Mouse (Mus musculus) yolk sac, embryonic 10.5 days (tissue): Measurements from ENCODE around the gene Casp12.
"Not testable (repeated sequence)": the region's sequence is repeated elsewhere in the genome, so short reads cannot be mapped to it uniquely, and the experiment has no call there.

Experiments
- DNase-seq: peaks from one replicate; pipeline ENCODE4 v3.0.0-alpha.2; 2017; ENCODE audit warnings: low spot score

Gene Casp12

GRCm38 (mm10) chr9:5345291-5345898 is at the start of gene Casp12:
Casp12 (plus strand) TSS chr9:5345430.
- DNase-seq: no peak

DNA sequence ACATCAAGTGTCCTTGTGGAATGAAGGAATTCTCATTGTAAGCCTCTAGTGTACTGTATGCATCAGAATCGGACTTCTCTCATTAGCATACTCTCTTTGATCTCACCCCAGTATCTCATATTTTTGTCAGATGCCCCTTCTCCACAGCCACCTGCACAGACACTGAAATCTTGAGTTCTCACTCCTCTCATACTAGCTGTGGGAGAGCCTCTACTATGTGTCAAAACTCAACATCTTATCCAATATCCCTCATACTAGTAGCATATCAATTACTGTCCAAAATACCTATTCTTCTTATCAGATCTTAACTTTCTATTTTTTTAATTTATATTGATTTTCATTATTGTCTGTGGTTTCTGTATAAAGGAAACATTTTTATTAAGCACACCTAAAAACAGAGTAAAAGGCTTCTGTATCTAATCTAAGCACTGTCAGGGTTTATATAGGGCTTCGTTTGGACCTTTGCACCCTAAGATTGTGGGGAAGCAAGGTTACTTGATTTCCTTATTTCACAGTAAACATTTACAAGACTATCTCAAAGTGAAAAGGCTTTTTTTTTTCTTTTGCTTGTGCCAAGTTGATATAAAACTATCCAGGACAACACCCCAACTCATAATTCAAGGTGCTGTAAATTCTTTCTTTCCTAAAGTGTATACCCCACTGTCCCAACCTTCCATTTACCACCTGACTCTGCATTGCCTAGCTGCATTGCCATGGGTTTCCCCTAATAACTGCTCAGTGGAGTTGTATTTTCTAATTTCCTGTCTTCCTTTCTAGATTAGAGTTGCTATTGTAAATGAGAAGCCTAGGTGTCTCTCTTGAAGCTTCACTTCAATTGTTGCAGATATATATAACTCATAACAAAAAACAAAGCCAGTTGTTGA is 48.6 kb upstream of the Casp12 start:
- DNase-seq: no peak

DNA sequence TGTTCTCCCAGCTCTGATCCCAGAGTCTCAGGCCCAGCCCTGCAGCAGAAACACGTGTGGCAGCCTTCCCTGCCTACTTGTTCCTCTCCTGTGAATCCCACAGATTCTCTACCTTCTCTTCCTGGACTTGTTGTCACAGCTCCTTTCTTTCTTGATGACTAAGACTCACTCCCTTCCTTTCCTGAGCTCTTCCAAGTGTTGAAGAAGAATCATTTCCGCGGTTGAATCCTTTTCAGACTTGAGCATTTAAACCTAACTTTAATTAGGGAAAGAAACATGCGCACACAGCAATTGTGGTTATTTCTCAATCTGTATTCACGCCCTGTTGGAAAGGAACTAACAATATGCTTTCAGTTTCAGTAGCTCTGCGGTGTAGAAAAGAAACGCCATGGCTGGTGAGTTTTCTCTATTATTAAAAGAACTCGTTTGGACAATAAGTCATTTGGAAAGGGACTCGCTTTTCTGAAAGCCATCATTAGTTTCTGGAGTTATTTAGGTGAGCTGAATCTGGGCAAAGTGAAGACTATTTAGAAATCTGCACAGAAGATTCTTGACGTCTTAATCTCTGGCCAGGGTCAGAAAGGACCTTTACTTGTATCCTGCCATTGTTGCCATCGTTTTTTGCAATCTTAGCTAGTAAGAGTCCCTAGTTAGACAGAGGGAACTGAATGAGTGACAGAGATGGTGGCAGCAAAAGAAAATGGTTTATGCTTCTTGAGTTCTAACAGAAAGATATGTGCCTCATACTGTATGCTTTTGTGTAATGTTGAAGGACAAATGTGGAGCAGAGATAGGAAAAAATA is 46.7 kb upstream of the Casp12 start, which contains the start of gene Casp1:
Gene Casp1, plus strand, starts transcription at position 189 of the 803 bp plus-strand sequence.
- DNase-seq: no peak

DNA sequence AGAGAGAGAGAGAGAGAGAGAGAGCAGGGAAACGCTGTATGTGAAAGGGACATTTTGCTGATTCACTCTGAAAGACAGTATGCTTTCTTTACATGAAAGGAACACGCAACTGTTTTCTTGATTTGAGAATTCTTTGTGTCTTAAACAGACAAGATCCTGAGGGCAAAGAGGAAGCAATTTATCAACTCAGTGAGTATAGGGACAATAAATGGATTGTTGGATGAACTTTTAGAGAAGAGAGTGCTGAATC is 46.2 kb upstream of the Casp12 start:
- DNase-seq: no peak

GRCm38 (mm10) chr9:5308561-5308960 is 36.7 kb upstream of the Casp12 start, which contains the start of gene Casp4:
Casp4 (plus strand) TSS chr9:5308828.
- no peak for DNase-seq

GRCm38 (mm10) chr9:5310112-5310511 is 35.1 kb upstream of the Casp12 start:
- DNase-seq: no peak

DNA sequence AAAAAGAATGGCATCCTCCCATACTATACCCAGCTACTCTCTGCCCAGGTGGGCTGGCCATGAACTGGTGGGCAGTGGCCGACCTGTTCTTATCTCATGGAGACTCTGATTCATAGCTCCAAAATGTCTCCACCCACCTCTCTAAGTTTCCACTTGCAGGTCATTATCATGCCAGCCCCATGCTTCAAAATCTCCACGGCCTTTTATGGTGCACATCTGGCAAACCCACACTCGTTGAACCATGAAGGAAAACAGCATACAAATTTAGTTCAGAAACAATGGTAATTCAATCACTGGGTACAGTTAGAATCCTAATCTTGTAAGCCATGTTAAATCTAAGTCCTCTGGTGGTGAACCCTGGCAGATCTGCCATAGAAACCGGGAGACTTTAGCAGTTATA is 33.8 kb upstream of the Casp12 start:
- DNase-seq: no peak

DNA sequence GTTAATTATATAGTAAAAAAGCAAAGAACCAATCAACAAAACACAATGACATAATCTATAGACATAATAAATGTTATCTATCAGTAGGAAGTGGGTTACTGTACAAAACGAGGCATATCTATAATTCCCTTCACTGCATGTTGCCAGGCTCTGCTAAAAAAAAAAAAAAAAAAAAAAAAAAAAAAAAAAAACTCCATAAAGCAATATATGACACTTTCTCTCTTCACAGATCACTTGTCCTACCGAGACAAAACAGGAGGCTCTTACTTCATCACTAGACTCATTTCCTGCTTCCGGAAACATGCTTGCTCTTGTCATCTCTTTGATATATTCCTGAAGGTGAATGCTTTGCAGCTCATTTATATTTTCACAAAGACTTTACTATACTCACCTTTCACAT is 17.0 kb upstream of the Casp12 start:
- no peak for DNase-seq

DNA sequence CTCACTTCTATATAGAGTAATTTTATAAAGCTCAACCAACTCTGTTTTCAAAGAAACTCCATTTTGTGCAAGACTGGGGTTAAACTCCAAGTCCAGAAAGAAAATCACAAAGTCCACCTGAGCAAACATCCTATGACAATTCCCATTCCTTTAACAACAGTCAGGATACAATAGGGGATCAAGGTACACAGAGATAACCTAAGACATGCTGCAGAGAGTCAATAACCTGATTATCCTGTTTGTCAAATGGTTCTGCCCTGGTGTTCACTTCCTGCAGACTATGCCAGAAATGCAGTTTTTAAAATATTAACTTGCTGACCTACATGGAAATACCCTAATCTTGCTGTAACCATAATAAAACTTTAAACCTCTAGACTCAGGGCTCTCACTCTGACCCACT is 12.8 kb upstream of the Casp12 start:
- DNase-seq: peak; percentile 56

- no peak for DNase-seq
Measured at GRCm38 (mm10) chr9:5333422-5333821, 11.8 kb upstream of the Casp12 start.

DNA sequence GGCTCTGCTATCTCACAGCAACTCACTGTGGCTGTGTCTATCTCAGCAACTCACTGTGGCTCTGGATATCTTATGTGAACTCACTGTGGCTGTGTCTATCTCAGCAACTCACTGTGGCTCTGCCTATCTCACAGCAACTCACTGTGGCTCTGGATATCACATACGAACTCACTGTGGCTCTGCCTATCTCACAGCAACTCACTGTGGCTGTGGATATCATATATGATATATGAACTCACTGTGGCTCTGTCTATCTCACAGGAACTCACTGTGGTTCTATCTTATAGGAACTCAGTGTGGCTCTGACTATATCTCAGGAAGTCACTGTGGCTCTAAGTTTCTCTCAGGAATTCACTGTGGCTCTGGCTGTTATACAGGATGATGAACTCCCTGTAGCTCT is 2.1 kb upstream of the Casp12 start:
- DNase-seq: no peak

- DNase-seq: no peak
Measured at GRCm38 (mm10) chr9:5344090-5344489, 1.1 kb upstream of the Casp12 start.

GRCm38 (mm10) chr9:5347381-5347780 is 2.2 kb downstream of the Casp12 start:
- DNase-seq: no peak

- DNase-seq: no peak
Measured at GRCm38 (mm10) chr9:5353673-5354072, 8.4 kb downstream of the Casp12 start.

- no peak for DNase-seq
Measured at GRCm38 (mm10) chr9:5356801-5357200, 11.6 kb downstream of the Casp12 start.

DNA sequence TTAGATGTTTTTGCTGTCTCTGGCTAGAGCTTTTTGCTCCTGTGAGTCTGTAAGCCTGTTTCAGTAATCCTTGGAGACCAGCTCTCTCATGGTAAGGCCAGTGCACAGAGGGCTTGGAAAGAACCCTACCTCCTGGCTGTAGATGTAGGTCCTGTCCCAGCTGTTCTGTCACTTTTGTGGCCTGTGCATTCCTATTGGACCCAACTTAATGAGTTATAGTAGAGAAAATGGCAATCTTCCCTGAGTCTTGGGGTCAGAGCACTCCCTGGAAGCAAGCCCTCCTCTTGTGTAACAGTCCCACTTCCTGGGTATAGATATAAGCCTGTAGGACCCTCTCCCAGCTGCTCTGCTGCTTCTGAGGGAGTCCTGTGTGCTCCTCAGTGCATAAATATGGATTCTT is 48.3 kb downstream of the Casp12 start:
- DNase-seq: no peak

DNA sequence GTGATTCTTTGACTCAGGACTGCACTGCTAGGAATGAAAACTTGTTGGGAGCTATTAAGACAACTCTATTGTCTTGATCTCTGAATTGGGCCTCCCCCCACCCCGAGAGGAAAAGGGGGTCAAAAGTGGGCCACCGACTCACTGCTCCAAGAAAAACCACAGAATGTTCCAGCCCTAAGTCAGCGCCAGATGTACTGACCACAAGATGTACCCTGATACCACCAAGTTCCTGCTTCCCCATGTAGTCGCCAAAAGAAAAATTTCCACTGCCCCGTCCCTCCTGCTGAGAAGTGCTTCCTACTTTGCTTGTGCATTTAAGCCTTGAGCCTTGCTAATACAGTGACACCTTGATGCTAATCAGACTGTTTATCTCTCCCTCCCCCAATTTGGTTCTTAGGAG is 50.6 kb downstream of the Casp12 start:
- DNase-seq: not testable (repeated sequence)

- no peak for DNase-seq
Measured at GRCm38 (mm10) chr9:5410988-5411568, 65.8 kb downstream of the Casp12 start.

GRCm38 (mm10) chr9:5412446-5413111 is 67.3 kb downstream of the Casp12 start:
- DNase-seq: no peak

DNA sequence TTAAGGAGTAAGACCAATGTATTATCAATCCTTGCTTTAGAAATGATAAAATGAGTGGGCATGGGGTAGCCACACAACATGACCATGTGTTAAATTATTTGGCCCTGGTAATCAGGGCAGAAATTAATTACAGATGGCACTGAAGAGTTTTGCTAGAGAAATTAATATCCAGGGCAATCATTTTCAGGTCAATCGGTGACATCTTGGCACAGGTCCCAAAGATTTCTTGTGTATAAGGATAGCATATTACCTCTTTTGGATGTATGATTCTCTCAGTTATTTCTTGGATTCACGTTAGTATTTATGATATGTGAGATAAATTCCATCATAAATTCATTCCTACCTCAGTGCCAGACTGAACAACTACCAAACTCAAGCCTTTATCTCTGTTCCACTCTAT is 72.6 kb downstream of the Casp12 start:
- no peak for DNase-seq
